Mouse (Mus musculus) midbrain, embryonic 14.5 days (tissue): ENCODE measurements around the gene Zfp704. TPM values are rescaled to one million over a fixed set of nuclear protein-coding genes. Genes with fewer than 3 reads are reported as not detected.

Experiments used
- ATAC-seq: fragments of 200-750 bp; cut with Nextera tagmentation; 2 replicates; pipeline ENCODE4 v1.8.0; 2017; ENCODE audit warnings: moderate number of reproducible peaks, moderate library complexity; ENCODE audit not compliant: low FRiP score, low TSS enrichment
- DNase-seq: peaks from one replicate; pipeline ENCODE4 v3.0.0-alpha.2; 2015
- H3K27ac ChIP-seq: fragments of 300-500 bp; sonication (generic); replicated peaks from 2 replicates; pipeline ENCODE4 v1.5.1; 2014; ENCODE audit warnings: mild to moderate bottlenecking, low read depth, low read length, moderate library complexity
- H3K27me3 ChIP-seq: fragments of 300-500 bp; sonication (generic); 2 replicates; pipeline ENCODE4 v1.6.1; 2014; ENCODE audit warnings: low read length, control low read depth, mixed read lengths; ENCODE audit not compliant: control insufficient read depth, insufficient read depth
- H3K36me3 ChIP-seq: fragments of 300-500 bp; sonication (generic); 2 replicates; pipeline ENCODE4 v1.6.1; 2014; ENCODE audit warnings: low read length, control low read depth; ENCODE audit not compliant: control insufficient read depth, insufficient read depth
- H3K4me1 ChIP-seq: fragments of 300-500 bp; sonication (generic); 2 replicates; pipeline ENCODE4 v1.6.1; 2014; ENCODE audit warnings: mild to moderate bottlenecking, antibody characterized with exemption, low read length, control low read depth; ENCODE audit not compliant: control insufficient read depth, insufficient read depth
- H3K4me2 ChIP-seq: fragments of 300-500 bp; sonication (generic); 2 replicates; pipeline ENCODE4 v1.6.1; 2014; ENCODE audit warnings: mild to moderate bottlenecking, low read length, moderate library complexity
- H3K4me3 ChIP-seq: fragments of 300-500 bp; sonication (generic); replicated peaks from 2 replicates; pipeline ENCODE4 v1.5.1; 2014; ENCODE audit warnings: low read depth, low read length
- H3K9ac ChIP-seq: fragments of 300-500 bp; sonication (generic); replicated peaks from 2 replicates; pipeline ENCODE4 v1.6.1; 2014; ENCODE audit warnings: mild to moderate bottlenecking, low read length, moderate library complexity
- H3K9me3 ChIP-seq: fragments of 300-500 bp; sonication (generic); 2 replicates; pipeline ENCODE4 v1.6.1; 2016; ENCODE audit warnings: low read length, control low read depth, mixed read lengths; ENCODE audit not compliant: control insufficient read depth
- WGBS: fragments of 180-500 bp; shearing (Covaris S2); extraction: QIAGEN DNeasy Blood & Tissue Kit; methylation state at CpG from one replicate; pipeline ENCODE4 v1.1.7; 2014; 5-methylcytosine and 5-hydroxymethylcytosine counted together
- polyA plus RNA-seq: library from polyadenylated mRNA; unstranded; fragments of >200 nt; fragmentation: Nextera tagmentation; extraction: Ambion mirVana; gene quantifications from 2 replicates; pipeline ENCODE4 v1.2.1, GENCODE M21; 2014

Gene Zfp704
- polyA plus RNA-seq, result 14.8 and 14.9 TPM in 2 replicates

DNA sequence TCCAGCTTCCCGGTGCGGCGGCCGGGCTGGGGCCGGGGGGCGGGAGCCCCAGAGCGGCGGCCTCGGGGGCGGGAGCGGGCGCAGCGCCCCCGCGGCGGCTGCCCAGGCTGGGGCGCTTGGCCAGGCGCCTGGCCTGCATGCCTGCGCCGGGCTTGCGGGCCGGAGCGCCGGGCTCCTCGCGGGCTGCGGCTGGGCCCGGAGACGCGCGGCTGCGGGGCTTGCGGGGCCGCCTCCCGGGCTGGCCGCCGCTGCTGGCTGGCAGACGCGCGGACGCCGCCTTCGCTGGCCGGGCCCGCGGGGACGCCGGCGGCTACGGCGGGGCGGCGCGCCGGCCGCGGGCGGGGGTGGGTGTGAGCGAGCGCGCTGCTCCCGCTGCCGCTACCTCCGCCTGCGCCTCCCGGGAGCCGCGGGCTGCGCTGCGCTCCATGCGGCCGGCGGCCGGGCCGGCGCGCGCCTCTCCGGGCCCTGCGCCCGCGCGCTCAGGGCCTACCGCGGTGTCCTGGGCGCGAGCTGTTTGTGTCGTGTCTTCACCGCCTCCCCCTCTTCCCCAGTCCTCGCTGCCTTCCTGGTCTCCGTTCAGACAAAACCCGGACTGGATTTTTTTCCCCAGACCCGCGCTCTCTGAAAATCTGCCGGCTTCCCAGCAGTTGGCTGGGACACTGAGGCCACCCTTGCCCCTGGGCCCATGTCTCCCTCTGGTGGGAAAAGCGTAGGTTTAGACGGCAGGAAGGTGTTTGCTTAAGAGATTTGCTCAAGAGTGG is at the start of gene Zfp704:
Gene Zfp704, minus strand, starts transcription at position 505 of the 761 bp plus-strand sequence.
- Histone ChIP-seq H3K4me3 (peak within 1 kb of the TSS; percentile 75), H3K27me3 (0 out of 2 replicates have a peak, but pooled peaks cover 9% of the 10 kb centered on the region), H3K4me1 (peaks cover 18% of the 10 kb centered on the region), H3K36me3 (no peaks in the 10 kb centered on the region), H3K9me3 (no peaks in the 10 kb centered on the region), H3K9ac (peak within 1 kb of the TSS; percentile 96), H3K27ac (peak within 1 kb of the TSS; percentile 96), H3K4me2 (peak within 1 kb of the TSS; percentile 83)
- under 1% methylated on average over 95 of the region's 97 CpGs for WGBS
- peak; percentile 93 for DNase-seq
- peak; percentile 91 for ATAC-seq

GRCm38 (mm10) chr3:9633036-9634005 is 23.4 kb upstream of the Zfp704 start:
- Histone ChIP-seq H3K9me3 (no peaks in the 10 kb centered on the region), H3K27me3 (no peaks in the 10 kb centered on the region), H3K4me1 (no peaks in the 10 kb centered on the region), H3K4me3 (no peak overlapping the region), H3K4me2 (no peak overlapping the region), H3K9ac (no peak overlapping the region), H3K36me3 (no peaks in the 10 kb centered on the region), H3K27ac (no peak overlapping the region)
- DNase-seq, result no peak
- no peak for ATAC-seq
- 84% methylated on average over 10 of the region's 10 CpGs for WGBS

DNA sequence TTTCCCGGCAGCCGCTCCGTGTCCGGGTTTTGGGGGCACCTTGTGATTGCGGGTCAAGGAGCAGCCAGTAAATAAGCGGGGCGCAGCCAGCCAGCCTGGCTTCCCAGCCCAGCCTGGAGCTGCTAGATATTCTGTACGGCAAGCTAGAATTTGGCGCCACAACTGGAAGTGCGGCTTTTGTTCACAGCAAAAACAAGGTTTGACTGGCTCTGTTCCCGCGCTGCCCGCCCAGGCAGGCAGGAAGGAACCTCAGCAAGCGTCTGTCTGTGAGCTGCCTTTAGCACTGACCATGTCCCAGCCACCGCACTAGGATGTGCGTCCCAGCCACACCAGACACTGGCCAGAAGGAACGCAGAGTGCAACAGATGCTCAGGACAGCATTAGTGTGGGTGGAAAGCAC is 20.1 kb upstream of the Zfp704 start:
- no peaks in the 10 kb centered on the region for H3K36me3 ChIP-seq
- no peak for ATAC-seq
- peak overlapping the region; percentile 45 for H3K4me2 ChIP-seq
- no peak overlapping the region for H3K27ac ChIP-seq
- 17% methylated on average over 17 of the region's 17 CpGs for WGBS
- H3K9me3 ChIP-seq, result no peaks in the 10 kb centered on the region
- H3K4me3 ChIP-seq, result no peak overlapping the region
- peak overlapping the region; percentile 9; the same call in 1 of the 2 replicates for H3K9ac ChIP-seq
- DNase-seq, result peak; percentile 65
- H3K27me3 ChIP-seq, result no peaks in the 10 kb centered on the region
- H3K4me1 ChIP-seq, result no peaks in the 10 kb centered on the region

- Histone ChIP-seq H3K4me2 (no peak overlapping the region), H3K36me3 (no peaks in the 10 kb centered on the region), H3K9ac (no peak overlapping the region), H3K4me1 (no peaks in the 10 kb centered on the region), H3K4me3 (no peak overlapping the region), H3K27ac (no peak overlapping the region), H3K9me3 (no peaks in the 10 kb centered on the region), H3K27me3 (no peaks in the 10 kb centered on the region)
- ATAC-seq (no peak), DNase-seq (no peak)
- 81% methylated on average over 4 of the region's 4 CpGs for WGBS
Observed at GRCm38 (mm10) chr3:9628041-9628440, 18.2 kb upstream of the Zfp704 start.

DNA sequence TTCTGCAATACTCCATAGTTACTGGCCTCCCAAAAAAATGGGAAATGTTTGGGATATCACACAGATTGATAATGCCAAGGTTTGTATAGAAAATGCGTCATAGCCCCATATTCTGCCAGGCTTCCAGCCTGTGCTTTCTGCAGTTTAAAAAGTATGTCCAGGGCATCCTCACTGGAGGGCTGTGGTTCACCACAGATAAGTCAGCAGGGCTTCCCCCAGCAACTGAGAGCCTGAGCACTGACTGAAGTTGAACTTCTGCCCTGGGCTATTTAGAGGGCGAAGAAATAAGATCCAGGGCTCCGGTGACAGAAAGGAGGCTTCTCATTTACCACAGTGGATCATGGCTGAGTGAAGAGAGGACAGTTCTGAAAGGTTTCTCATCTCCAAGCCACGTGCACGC is 16.3 kb upstream of the Zfp704 start:
- no peaks in the 10 kb centered on the region for H3K4me1 ChIP-seq
- no peaks in the 10 kb centered on the region for H3K27me3 ChIP-seq
- ATAC-seq, result no peak
- DNase-seq, result no peak
- no peaks in the 10 kb centered on the region for H3K36me3 ChIP-seq
- H3K4me2 ChIP-seq, result no peak overlapping the region
- H3K27ac ChIP-seq, result no peak overlapping the region
- no peaks in the 10 kb centered on the region for H3K9me3 ChIP-seq
- no peak overlapping the region for H3K4me3 ChIP-seq
- WGBS, result 87% methylated on average over 5 of the region's 5 CpGs
- H3K9ac ChIP-seq, result no peak overlapping the region

GRCm38 (mm10) chr3:9620611-9621010 is 10.7 kb upstream of the Zfp704 start:
- Histone ChIP-seq H3K9me3 (no peaks in the 10 kb centered on the region), H3K4me3 (no peak overlapping the region), H3K36me3 (no peaks in the 10 kb centered on the region), H3K9ac (no peak overlapping the region), H3K27ac (no peak overlapping the region), H3K4me2 (no peak overlapping the region), H3K4me1 (no peaks in the 10 kb centered on the region), H3K27me3 (no peaks in the 10 kb centered on the region)
- DNase-seq, result no peak
- 94% methylated on average over 12 of the region's 12 CpGs for WGBS
- no peak for ATAC-seq

- H3K27me3 ChIP-seq, result no peaks in the 10 kb centered on the region
- H3K4me1 ChIP-seq, result no peaks in the 10 kb centered on the region
- no peaks in the 10 kb centered on the region for H3K9me3 ChIP-seq
- H3K9ac ChIP-seq, result no peak overlapping the region
- H3K36me3 ChIP-seq, result no peaks in the 10 kb centered on the region
- H3K4me3 ChIP-seq, result no peak overlapping the region
- 92% methylated on average over 6 of the region's 6 CpGs for WGBS
- DNase-seq (no peak), ATAC-seq (no peak)
- H3K4me2 ChIP-seq, result no peak overlapping the region
- H3K27ac ChIP-seq, result no peak overlapping the region
Observed at GRCm38 (mm10) chr3:9619562-9620275, 9.8 kb upstream of the Zfp704 start.

GRCm38 (mm10) chr3:9617101-9617500 is 7.2 kb upstream of the Zfp704 start:
- H3K27ac ChIP-seq, result no peak overlapping the region
- ATAC-seq, result no peak
- WGBS, result 82% methylated on average over 9 of the region's 9 CpGs

More at GRCm38 (mm10) chr3:9617101-9617500, 7.2 kb upstream of the Zfp704 start:
- no peak for DNase-seq
- Histone ChIP-seq H3K36me3 (no peaks in the 10 kb centered on the region), H3K4me3 (no peak overlapping the region), H3K9ac (no peak overlapping the region), H3K4me1 (no peaks in the 10 kb centered on the region), H3K9me3 (no peaks in the 10 kb centered on the region), H3K4me2 (no peak overlapping the region), H3K27me3 (0 out of 2 replicates have a peak, but pooled peaks cover 6% of the 10 kb centered on the region)
